Mouse (Mus musculus) gastrocnemius, adult 2 months (tissue): ENCODE results near the gene Dnmt3a. TPM values are rescaled to one million over a fixed set of nuclear protein-coding genes. Genes with fewer than 3 reads are reported as not detected.

Experiments
- DNase-seq: peaks from one replicate; pipeline ENCODE4 v3.0.0; 2022
- H3K27ac ChIP-seq: fragments of 200-600 bp; 2 replicates; pipeline ENCODE4 v1.8.1; 2022; ENCODE audit warnings: mild to moderate bottlenecking
- H3K4me3 ChIP-seq: fragments of 200-600 bp; 2 replicates; pipeline ENCODE4 v1.8.1; 2022; ENCODE audit warnings: mild to moderate bottlenecking, moderate library complexity
- CTCF ChIP-seq: fragments of 200-600 bp; IDR thresholded peaks from 2 replicates; pipeline ENCODE4 v1.8.1; 2022; ENCODE audit warnings: antibody characterized with exemption, mild to moderate bottlenecking, moderate library complexity
- intact Hi-C: fragments of 180-260 bp; cut with DNase I; formaldehyde crosslinking; loops from one replicate; pipeline ENCODE4 v1.15.1; 2025
- total RNA-seq, 2 experiments: library from RNA; stranded (reverse); gene quantifications; 2 replicates each; pipeline ENCODE4 v1.2.3; 2021

Gene Dnmt3a
- total RNA-seq, 2 experiments from 2014 or later: 57.5 to 97.5 TPM

DNA sequence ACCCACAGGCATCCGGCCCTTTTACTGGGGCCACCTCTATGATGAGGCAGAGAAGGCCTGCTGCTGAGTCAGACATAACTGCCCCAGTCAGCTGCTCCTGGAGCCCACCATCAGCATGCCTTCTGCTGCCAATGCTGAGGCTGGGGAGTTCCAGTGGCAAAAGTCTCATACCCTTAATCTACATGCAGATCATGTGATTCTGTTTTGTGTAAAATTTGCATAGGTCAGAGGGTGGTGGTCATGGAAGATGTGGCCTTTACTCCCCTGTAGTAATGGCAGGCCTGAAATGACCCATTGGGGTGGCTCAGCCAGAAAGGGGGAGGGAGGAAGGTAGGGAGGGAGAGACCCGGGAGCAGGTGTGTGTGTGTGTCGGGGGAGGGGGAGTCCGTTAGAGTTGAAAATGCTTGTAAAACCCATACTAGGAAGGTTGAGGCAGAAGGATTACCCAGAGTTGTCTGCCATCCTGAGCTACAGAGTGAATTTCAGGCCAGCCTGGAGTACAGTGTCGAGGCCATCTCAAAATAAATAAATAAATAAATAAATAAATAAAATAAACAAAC is 16.1 kb upstream of the Dnmt3a start:
- Histone ChIP-seq H3K27ac (no peak overlapping the region), H3K4me3 (no peak overlapping the region)
- no peak for TF ChIP-seq CTCF
- no peak for DNase-seq
- intact Hi-C loops: no loop called here

DNA sequence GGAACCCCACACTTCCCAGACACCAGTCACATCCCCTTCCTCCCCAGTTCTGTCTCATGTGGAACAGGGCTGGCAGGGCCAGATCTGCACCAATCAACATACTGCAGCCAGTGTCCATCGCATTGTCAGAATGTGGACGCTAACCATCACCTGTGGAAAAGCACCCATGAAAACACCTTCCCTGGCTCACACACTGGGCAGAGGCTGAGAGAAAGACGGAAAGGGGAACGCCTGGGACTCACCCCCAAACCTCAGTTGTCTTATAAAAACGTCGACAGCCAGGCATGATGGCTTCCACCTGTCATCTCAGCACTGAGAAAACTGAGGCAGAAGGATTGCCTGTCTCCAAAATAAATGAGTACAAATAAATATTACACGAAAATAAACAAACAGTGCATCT is 14.6 kb upstream of the Dnmt3a start:
- peak overlapping the region; percentile 74 for H3K4me3 ChIP-seq
- H3K27ac ChIP-seq: peak overlapping the region; percentile 66
- TF ChIP-seq CTCF: no peak
- DNase-seq: no peak
- intact Hi-C loops: loop anchor here (1.0 kb wide), 1 partner anchor 96 kb away; no protein-coding TSS in a partner anchor

DNA sequence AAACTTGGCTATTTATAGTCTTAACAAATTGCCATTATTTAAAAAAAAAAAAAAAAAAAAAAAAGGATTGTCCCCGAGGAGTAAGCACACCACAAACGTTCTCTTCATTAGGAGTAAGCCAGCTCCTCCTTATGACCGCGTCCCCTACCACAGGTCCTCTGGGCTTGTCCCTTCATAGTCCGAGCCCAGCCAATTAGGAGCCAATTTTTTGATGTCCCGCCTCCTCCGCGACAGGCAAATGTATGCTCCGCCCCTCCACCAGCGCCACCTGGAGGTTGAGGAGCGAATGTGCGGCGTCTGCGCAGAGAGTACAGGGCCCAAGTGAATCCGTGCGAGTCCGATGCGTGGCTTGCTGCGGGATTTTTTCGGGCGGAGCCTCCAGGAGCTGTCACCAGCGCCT is 14.1 kb upstream of the Dnmt3a start:
- peak; percentile 97 for DNase-seq
- Histone ChIP-seq H3K27ac (peak overlapping the region; percentile 79), H3K4me3 (peak overlapping the region; percentile 74)
- TF ChIP-seq CTCF: peak; percentile 96
- intact Hi-C loops: loop anchor here (1.0 kb wide), 1 partner anchor 96 kb away; no protein-coding TSS in a partner anchor

DNA sequence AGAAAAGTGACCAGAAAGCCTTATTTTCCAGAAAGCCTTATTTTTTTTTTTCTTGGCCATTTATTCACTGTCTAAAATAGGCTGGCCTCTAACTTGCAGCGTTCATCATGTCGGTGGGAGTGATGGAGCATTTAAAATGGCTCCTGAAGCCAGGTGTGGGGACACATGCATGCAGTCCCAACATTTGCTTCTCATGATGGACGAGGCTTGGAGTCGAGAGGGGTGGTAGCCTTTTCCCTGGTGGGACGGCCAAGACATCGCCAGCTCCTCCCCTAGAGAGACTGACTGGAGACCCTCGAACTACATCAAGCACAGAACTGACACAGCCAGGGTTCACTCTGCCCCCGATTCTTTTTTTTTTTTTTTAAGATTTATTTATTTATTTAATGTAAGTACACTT is 13.6 kb upstream of the Dnmt3a start:
- Histone ChIP-seq H3K4me3 (peak overlapping the region; percentile 74), H3K27ac (peak overlapping the region; percentile 79)
- intact Hi-C loops: no loop called here

DNA sequence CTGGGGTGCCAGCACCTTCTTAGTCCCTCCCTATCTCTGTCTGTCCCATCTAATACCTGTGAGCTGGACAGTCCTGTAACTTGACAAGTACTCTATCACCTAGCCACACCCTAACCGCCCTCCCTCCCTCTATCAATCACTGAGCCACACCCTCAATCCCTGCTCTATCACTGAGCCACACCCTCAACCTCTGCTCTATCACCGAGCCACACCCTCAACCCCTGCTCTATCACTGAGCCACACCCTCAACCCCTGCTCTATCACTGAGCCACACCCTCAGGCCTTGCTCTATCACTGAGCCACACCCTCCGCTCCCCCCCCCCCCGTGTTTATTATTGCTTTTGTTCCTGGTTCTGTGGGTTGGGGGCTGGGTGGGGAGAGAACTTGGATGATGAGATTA is 10.2 kb upstream of the Dnmt3a start:
- no peak for TF ChIP-seq CTCF
- intact Hi-C loops: no loop called here
- DNase-seq: no peak
- Histone ChIP-seq H3K27ac (no peak overlapping the region), H3K4me3 (no peak overlapping the region)

More for the DNA sequence above, 13.6 kb upstream of the Dnmt3a start:
- TF ChIP-seq CTCF: no peak
- DNase-seq: no peak

DNA sequence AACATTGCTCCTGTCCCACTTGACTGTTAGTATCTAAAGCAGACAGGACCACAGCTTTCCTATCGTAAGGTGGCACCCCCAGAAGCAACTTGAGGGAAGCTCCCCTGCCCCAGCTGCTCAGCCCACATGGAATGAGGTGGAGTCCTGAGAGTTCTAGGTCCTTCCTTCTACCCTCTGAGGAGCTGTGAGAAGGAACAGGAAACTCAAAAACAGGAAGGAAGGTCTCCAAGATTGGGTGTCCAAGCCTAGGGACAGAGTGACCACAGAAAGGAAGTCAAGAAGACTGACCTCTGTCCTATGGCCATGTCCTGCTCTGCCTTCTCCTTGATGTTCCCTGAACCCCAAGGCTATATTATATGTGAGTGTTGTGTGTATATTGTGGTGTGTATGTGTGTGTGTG is 6.3 kb upstream of the Dnmt3a start:
- intact Hi-C loops: no loop called here
- no peak overlapping the region for H3K27ac ChIP-seq
- no peak for TF ChIP-seq CTCF

DNA sequence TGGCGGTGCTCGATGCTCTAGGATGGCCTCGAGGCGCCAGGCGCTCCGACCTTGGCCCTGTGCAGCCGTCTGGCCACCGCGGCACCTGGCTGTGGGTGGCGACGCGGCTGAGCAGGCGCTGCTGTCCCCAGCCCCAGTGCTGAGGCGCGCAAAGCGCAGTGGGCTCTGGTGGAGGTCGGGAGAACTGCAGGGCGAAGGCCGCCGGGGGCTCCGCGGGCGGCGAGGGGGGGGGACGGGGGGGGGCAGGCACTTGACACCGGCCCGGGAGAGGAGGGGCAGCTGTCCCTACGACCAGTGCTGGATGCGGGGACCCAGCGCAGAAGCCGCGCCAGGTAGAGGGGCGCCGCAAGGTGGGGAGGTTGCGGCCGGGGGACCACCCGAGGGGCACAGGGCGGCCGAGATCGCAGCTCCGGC is 471 bp downstream of the Dnmt3a start:
- Histone ChIP-seq H3K4me3 (peak overlapping the region; percentile 94), H3K27ac (peak overlapping the region; percentile 96)
- peak; percentile 94 for DNase-seq
- TF ChIP-seq CTCF: peak; percentile 76
- intact Hi-C loops: loop anchor here (1.0 to 5.0 kb wide), 2 partner anchors 25 to 109 kb away; no protein-coding TSS in a partner anchor

More for the DNA sequence above, 6.3 kb upstream of the Dnmt3a start:
- no peak overlapping the region for H3K4me3 ChIP-seq
- no peak for DNase-seq

DNA sequence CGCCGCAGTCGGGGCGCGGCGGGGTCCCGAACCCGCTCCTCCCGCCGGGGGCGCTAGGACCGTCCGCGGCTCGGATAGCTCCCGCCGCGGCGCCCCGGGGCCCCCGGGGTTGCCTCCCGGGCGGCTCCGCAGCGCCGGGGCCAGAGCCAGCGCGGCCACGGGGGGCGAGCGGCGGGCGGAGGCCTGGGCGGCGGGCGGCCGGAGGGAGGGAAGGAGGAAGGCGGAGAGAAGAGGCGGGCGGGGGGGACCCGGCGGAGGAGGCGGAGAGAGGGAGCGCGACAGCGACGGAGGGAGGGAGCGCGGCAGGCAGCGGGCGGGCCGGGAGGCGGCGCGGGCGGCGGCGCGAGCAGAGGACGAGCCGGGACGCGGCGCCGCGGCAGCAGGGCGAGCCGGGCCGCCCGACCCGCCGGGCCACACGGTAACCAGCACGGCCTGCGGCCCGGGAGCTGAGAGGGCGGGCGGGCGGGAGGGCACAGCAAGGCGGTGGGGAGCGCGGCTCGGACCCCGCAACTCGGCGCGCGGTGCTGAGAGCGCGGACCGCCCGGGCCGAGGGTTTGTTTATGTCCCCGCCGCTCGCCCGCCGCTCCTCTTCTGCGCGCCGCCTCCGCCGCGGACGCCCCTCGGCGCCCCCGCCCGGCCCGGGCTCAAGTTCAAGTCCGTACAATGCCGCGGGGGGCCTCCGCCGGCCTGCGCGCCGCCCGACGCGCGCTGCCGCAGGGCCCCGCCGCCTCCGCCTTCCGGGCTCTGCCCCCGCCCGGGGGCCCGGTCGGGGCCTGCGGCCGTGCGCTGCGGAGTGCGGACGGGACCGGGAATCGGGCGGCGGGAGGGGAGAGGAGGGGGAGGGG is 1.1 kb downstream of the Dnmt3a start:
- peak; percentile 90 for DNase-seq
- intact Hi-C loops: loop anchor here (1.0 to 5.0 kb wide), 2 partner anchors 26 to 110 kb away; no protein-coding TSS in a partner anchor
- Histone ChIP-seq H3K4me3 (peak overlapping the region; percentile 94), H3K27ac (peak overlapping the region; percentile 96)
- no peak for TF ChIP-seq CTCF

DNA sequence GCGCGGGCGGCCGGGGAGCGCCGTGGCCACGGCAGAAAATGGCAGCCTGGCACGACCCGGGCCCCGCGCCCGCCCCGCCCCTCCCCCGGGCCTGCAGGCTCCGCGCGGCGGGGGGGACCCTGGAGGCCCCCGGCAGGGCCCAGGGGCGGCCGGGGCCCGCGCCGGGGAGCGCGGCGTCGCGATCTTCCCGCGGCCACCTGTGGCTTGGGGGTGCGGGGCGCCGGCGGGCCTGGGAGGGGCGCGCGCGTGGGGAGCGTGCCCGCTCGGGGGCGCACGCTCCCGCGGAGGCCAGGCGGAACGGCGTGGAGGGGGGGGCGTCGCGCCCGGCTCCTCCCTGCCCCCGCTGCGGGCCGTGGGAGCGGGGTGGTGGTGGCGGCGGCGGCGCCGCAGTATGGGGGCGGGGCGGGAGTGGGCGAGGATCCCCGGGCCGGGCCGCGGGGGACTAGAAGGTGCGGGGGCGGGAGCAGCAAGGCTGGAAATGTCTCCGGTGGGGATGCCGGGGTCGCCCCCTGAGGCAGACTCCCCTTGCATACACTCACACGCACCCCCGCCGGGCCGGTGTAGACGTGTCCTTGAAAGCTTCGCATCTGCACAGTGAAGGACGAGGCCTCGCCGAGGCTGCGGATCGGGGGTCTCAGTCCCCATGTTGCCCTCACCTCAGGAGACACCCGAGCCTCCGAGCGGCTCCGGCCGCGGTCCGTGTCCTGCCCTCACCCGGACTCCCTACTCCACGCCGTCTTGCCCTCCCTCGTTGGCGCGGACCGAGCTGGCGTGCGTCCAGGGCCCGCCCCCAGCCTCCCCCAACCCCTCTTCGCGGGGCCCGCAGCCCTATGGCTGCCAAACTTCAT is 2.0 kb downstream of the Dnmt3a start:
- Histone ChIP-seq H3K4me3 (peak overlapping the region; percentile 94), H3K27ac (peak overlapping the region; percentile 96)
- intact Hi-C loops: loop anchor here (2.0 to 5.0 kb wide), 2 partner anchors 49 to 110 kb away; no protein-coding TSS in a partner anchor
- no peak; the same call in 1 of the 2 replicates for TF ChIP-seq CTCF
- peak; percentile 84 for DNase-seq

DNA sequence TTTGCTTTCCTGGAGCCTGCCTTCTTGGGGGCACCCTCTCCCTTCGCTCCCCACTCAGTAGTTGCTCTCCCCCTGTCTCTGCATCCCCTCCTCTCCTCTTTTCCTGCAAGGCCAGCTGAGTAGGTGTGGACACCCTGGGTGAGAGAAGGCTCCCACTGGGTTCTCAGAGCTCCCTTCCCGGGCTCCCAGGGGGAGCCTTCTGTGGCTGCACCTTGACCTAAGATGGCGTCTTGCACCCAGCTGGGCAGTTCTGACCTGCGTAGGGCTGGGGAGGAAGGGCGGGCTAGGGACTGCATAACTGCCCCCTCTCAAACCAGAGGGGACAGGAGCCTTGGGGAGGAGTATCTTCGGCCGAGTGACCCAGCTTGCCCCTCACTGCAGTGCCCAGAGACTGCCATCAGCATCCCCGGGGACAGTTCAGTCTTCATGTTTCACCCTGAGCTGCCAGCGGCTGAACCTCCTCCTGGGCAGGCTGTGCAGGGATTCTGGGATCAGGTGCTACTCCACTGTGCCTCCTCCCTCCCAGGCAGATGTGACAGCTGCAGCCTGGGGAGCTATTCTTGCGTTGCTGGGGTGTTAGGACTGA is 2.7 kb downstream of the Dnmt3a start:
- peak; percentile 90 for DNase-seq
- no peak for TF ChIP-seq CTCF
- Histone ChIP-seq H3K27ac (peak overlapping the region; percentile 96), H3K4me3 (peak overlapping the region; percentile 94)
- intact Hi-C loops: loop anchor here (2.0 to 5.0 kb wide), 2 partner anchors 48 to 111 kb away; no protein-coding TSS in a partner anchor

DNA sequence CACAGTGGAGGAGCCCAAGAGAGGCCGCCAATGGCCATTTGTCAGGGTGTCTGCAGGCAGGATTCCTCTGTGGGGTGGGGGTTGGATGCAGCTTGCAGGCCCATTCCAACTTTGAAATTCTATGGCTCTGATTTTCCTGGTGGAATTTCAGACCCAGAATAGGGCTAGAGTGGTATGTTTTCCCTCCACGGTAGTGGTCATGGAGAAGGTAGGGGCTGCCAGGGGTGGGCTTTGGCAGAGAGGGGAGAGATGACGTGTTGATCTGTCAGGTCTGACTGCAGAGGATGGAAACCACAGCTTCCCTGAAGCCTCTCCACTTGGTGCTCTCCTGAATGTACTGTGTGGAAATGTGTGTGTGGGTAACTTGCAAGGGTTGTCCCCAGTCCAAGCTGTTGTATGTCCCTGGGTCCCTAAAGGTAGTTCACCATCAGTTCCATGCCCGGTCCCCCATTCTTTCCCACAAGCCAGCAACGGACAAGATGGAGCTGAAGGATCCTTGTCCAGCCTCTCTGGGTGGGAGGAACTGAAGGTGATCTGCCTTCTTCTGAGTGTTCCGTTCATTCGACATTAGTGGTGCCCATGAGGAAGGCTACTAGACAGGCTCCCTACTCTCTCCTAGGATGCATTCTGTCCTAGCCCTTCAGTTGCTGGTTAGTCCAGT is 3.8 kb downstream of the Dnmt3a start:
- peak overlapping the region; percentile 56 for H3K4me3 ChIP-seq
- intact Hi-C loops: loop anchor here (2.0 to 5.0 kb wide), 2 partner anchors 47 to 112 kb away; no protein-coding TSS in a partner anchor

More for the DNA sequence above, 3.8 kb downstream of the Dnmt3a start:
- DNase-seq: peak; percentile 36
- TF ChIP-seq CTCF: no peak
- H3K27ac ChIP-seq: peak overlapping the region; percentile 96
